24 mouse cellular contexts compared by ENCODE assay signal in genomic region chr17:13924588-13924987, GRCm38 (mm10). TPM values are rescaled to one million over a fixed set of nuclear protein-coding genes. Genes with fewer than 3 reads are reported as not detected.
DNase-seq lines count a peak whose midpoint lies in the region; ATAC-seq lines count a peak whose summit lies in the region.
"Had no signal": no experiment of that assay in that cellular context is flagged by ENCODE, and none has a peak within 500 bp of the region (broad histone marks: within the 10 kb centered on the region; RNA-seq: fewer than 3 reads in every experiment).

No protein-coding gene starts in this region.

- no peak overlapping the region for H3K27ac ChIP-seq in heart, embryonic 11.5 days (ENCODE audit: low read depth, low read length)
- H3K27ac ChIP-seq: embryonic facial prominence, embryonic 10.5 days; forebrain, embryonic 13.5 days; heart, embryonic 10.5 days; hindbrain, embryonic 12.5 days had no signal

- no peak overlapping the region for H3K9ac ChIP-seq in heart, embryonic 11.5 days (ENCODE audit: low read depth, low read length)
- H3K9ac ChIP-seq: forebrain, postnatal 0 days; hindbrain, embryonic 12.5 days had no signal

- peak; percentile 52 to 70 for DNase-seq in adrenal gland, adult (ENCODE audit: inconsistent age in 2 of 2, low spot score in 1 of 2)
- no peak for DNase-seq in adrenal gland, postnatal 25 days
- peak; percentile 70 for DNase-seq in heart, adult 11 months
- peak; percentile 19 for DNase-seq in right cerebral cortex, adult 18-20 months
- DNase-seq in right cerebral cortex, adult 2 months (ENCODE audit: low spot score in 2 of 2), result no peak
- DNase-seq in lung, adult 18-20 months, result no peak
- no peak for DNase-seq in ovary, postnatal 10 days (ENCODE audit: low spot score)
- DNase-seq: cerebellum, adult 18-20 months; cerebellum, adult 9-11 months; forebrain, postnatal 0 days; heart, adult 18-20 months; heart, postnatal 36 days had no signal

- 83% methylated on average over 2 of the region's 2 CpGs for WGBS in heart, embryonic 11.5 days (ENCODE audit: insufficient replicate concordance)

- H3K4me3 ChIP-seq in heart, embryonic 11.5 days (ENCODE audit: low read depth, low read length), result no peak overlapping the region
- H3K4me3 ChIP-seq: embryonic facial prominence, embryonic 10.5 days; forebrain, embryonic 13.5 days; heart, embryonic 10.5 days; hindbrain, embryonic 12.5 days had no signal

- ATAC-seq in heart, embryonic 11.5 days (replicated peaks; ENCODE audit: insufficient number of reproducible peaks, low FRiP score, low TSS enrichment), result no peak
- ATAC-seq: forebrain, embryonic 13.5 days; forebrain, postnatal 0 days; hindbrain, embryonic 16.5 days; inflammation-experienced regulatory T-cells, adult 6 months; intestine, postnatal 0 days had no signal

- H3K36me3 ChIP-seq in heart, embryonic 11.5 days (ENCODE audit: control insufficient read depth, insufficient read depth, low read length), result no peaks in the 10 kb centered on the region
- H3K36me3 ChIP-seq: embryonic facial prominence, embryonic 10.5 days; heart, embryonic 10.5 days; hindbrain, embryonic 12.5 days had no signal

- no peaks in the 10 kb centered on the region for H3K27me3 ChIP-seq in heart, embryonic 11.5 days (ENCODE audit: control insufficient read depth, insufficient read depth, low read length)
- H3K27me3 ChIP-seq: forebrain, embryonic 13.5 days; hindbrain, embryonic 12.5 days had no signal

- H3K4me2 ChIP-seq in heart, embryonic 11.5 days, result no peak overlapping the region
- H3K4me2 ChIP-seq: forebrain, embryonic 13.5 days; hindbrain, embryonic 12.5 days had no signal

- H3K9me3 ChIP-seq in heart, embryonic 11.5 days (replicated peaks; ENCODE audit: control insufficient read depth, low read length), result no peaks in the 10 kb centered on the region
- H3K9me3 ChIP-seq: embryonic facial prominence, embryonic 10.5 days; forebrain, embryonic 13.5 days; heart, embryonic 10.5 days; hindbrain, embryonic 12.5 days had no signal

- H3K4me1 ChIP-seq in heart, embryonic 11.5 days (ENCODE audit: control insufficient read depth, insufficient read depth, low read length), result peaks cover 9% of the 10 kb centered on the region
- H3K4me1 ChIP-seq: forebrain, embryonic 13.5 days had no signal

RNA-seq across cellular contexts. Expression of gene Gm7168, which starts 23.6 kb away (rescaled TPM):
- not detected in 2 replicates for total RNA-seq in adrenal gland, postnatal 25 days (2021)
- polyA plus RNA-seq in heart, embryonic 11.5 days (2014; fragmentation: Nextera tagmentation; extraction: Ambion mirVana), result not detected in 2 replicates
- total RNA-seq: forebrain, postnatal 0 days; gastrocnemius, adult 8-10 months; gastrocnemius, postnatal 36 days had no signal
- polyA plus RNA-seq: embryonic facial prominence, embryonic 10.5 days; embryonic facial prominence, embryonic 14.5 days; forebrain, embryonic 13.5 days; forebrain, postnatal 0 days; heart, embryonic 10.5 days; heart, embryonic 16.5 days; hindbrain, embryonic 12.5 days; hindbrain, embryonic 16.5 days; inflammation-experienced regulatory T-cells, adult 6 months; intestine, postnatal 0 days had no signal

Comparison
In these comparisons a context has a peak if more than half of its experiments do, and no peak if none do; other contexts are left out.
1. DNase-seq: peak in adrenal gland, adult (2 of 2), heart, adult 11 months (single experiment) and right cerebral cortex, adult 18-20 months (single experiment); none in adrenal gland, postnatal 25 days (single experiment), right cerebral cortex, adult 2 months (0 of 2), lung, adult 18-20 months (0 of 2) and ovary, postnatal 10 days (single experiment).